Mouse (Mus musculus) kidney, adult 2 months (tissue): ENCODE results near the gene Camk2g. TPM values are rescaled to one million over a fixed set of nuclear protein-coding genes. Genes with fewer than 3 reads are reported as not detected.

Source experiments
- DNase-seq: peaks from one replicate; pipeline ENCODE4 v3.0.0; 2021
- H3K27ac ChIP-seq: fragments of 200-500 bp; 2 replicates; pipeline ENCODE4 v1.5.1; 2012; ENCODE audit warnings: low read depth, low read length, control low read depth, inconsistent platforms; ENCODE audit not compliant: insufficient read depth
- H3K27me3 ChIP-seq: fragments of 200-500 bp; replicated peaks from 2 replicates; pipeline ENCODE4 v1.6.1; 2012; ENCODE audit warnings: mild to moderate bottlenecking, moderate library complexity, low read length, inconsistent platforms; ENCODE audit not compliant: control insufficient read depth, insufficient read depth
- H3K36me3 ChIP-seq: fragments of 200-500 bp; 2 replicates; pipeline ENCODE4 v1.6.1; 2012; ENCODE audit warnings: mild to moderate bottlenecking, moderate library complexity, low read length, inconsistent platforms; ENCODE audit not compliant: control insufficient read depth, insufficient read depth
- H3K4me1 ChIP-seq: fragments of 200-500 bp; 2 replicates; pipeline ENCODE4 v1.6.1; 2011; ENCODE audit warnings: low read length; ENCODE audit not compliant: control insufficient read depth, insufficient read depth
- H3K4me3 ChIP-seq: fragments of 200-500 bp; 2 replicates; pipeline ENCODE4 v1.5.1; 2011; ENCODE audit warnings: mild to moderate bottlenecking, low read depth, low read length, control low read depth; ENCODE audit not compliant: insufficient read depth
- CTCF ChIP-seq: fragments of 200-500 bp; conservative IDR thresholded peaks from 2 replicates; pipeline ENCODE4 v1.5.1; 2011; ENCODE audit warnings: low read depth, mild to moderate bottlenecking, control low read depth, low read length, moderate library complexity, mixed read lengths; ENCODE audit not compliant: insufficient read depth, insufficient read length
- POLR2A ChIP-seq: fragments of 200-500 bp; IDR thresholded peaks from one replicate; pipeline ENCODE4 v1.6.1; 2011; ENCODE audit warnings: low read depth, low read length, control low read depth
- WGBS: fragments of 180-500 bp; shearing (Covaris S2); methylation state at CpG from one replicate; pipeline ENCODE4 v1.1.7; 2018; 5-methylcytosine and 5-hydroxymethylcytosine counted together
- polyA plus RNA-seq: library from polyadenylated mRNA; depleted of rRNA; stranded (reverse); fragments of >200 nt; gene quantifications from 2 replicates; pipeline ENCODE4 v1.2.3, GENCODE M21; 2012; rRNA removed

The Camk2g gene
- polyA plus RNA-seq = 15.4 and 16.0 TPM in 2 replicates

- WGBS = under 1% methylated on average over 71 of the region's 76 CpGs
- peak; percentile 90 for DNase-seq
These were observed at the start of gene Camk2g for GRCm38 (mm10) chr14:20793758-20794531. TSS of gene Camk2g (minus strand) at chr14:20794088.

GRCm38 (mm10) chr14:20842629-20843028 lies 48.7 kb upstream of the Camk2g start:
- 38% methylated on average over 3 of the region's 3 CpGs for WGBS
- peaks cover 32% of the 10 kb centered on the region for H3K36me3 ChIP-seq
- H3K4me3 ChIP-seq = peak overlapping the region; percentile 43
- peak; percentile 60 for DNase-seq
- H3K27ac ChIP-seq = peak overlapping the region; percentile 92
- peaks cover 17% of the 10 kb centered on the region for H3K4me1 ChIP-seq
- TF ChIP-seq CTCF = no peak
- no peak for TF ChIP-seq POLR2A
- H3K27me3 ChIP-seq = no peaks in the 10 kb centered on the region

More at GRCm38 (mm10) chr14:20793758-20794531, at the start of gene Camk2g:
- TF ChIP-seq POLR2A (no peak), CTCF (no peak)
- no peaks in the 10 kb centered on the region for H3K27me3 ChIP-seq
- peaks cover 6% of the 10 kb centered on the region; the same call in 1 of the 2 replicates for H3K4me1 ChIP-seq
- peak within 1 kb of the TSS; percentile 70 for H3K27ac ChIP-seq
- peak within 1 kb of the TSS; percentile 99 for H3K4me3 ChIP-seq
- no peaks in the 10 kb centered on the region for H3K36me3 ChIP-seq

- peaks cover 32% of the 10 kb centered on the region for H3K36me3 ChIP-seq
- peak; percentile 23 for DNase-seq
- H3K27me3 ChIP-seq = no peaks in the 10 kb centered on the region
- peak overlapping the region; percentile 92 for H3K27ac ChIP-seq
- H3K4me1 ChIP-seq = peaks cover 14% of the 10 kb centered on the region
- H3K4me3 ChIP-seq = 0 out of 2 replicates have a peak overlapping the region, but pooled peaks have one; percentile 10
- TF ChIP-seq POLR2A = no peak
- no peak for TF ChIP-seq CTCF
- 68% methylated on average over 2 of the region's 2 CpGs for WGBS
These were observed 47.6 kb upstream of the Camk2g start for GRCm38 (mm10) chr14:20841526-20841925.

GRCm38 (mm10) chr14:20837681-20838080 lies 43.8 kb upstream of the Camk2g start:
- peak overlapping the region; percentile 98 for H3K4me3 ChIP-seq
- H3K27me3 ChIP-seq = no peaks in the 10 kb centered on the region
- DNase-seq = peak; percentile 36
- H3K4me1 ChIP-seq = peaks cover 4% of the 10 kb centered on the region; the same call in 1 of the 2 replicates
- no peak for TF ChIP-seq CTCF
- 47% methylated on average over 7 of the region's 7 CpGs for WGBS
- peaks cover 27% of the 10 kb centered on the region for H3K36me3 ChIP-seq
- H3K27ac ChIP-seq = peak overlapping the region; percentile 97

GRCm38 (mm10) chr14:20836905-20837376 lies 43.1 kb upstream of the Camk2g start:
- 6% methylated on average over 10 of the region's 10 CpGs for WGBS
- TF ChIP-seq CTCF (no peak), POLR2A (no peak)

GRCm38 (mm10) chr14:20836171-20836904 lies 42.5 kb upstream of the Camk2g start, which contains the start of gene Plau:
TSS of gene Plau (plus strand) at chr14:20836660.
- Histone ChIP-seq H3K27me3 (no peaks in the 10 kb centered on the region), H3K27ac (peak within 1 kb of the TSS; percentile 97), H3K4me1 (peaks cover 4% of the 10 kb centered on the region; the same call in 1 of the 2 replicates), H3K4me3 (peak within 1 kb of the TSS; percentile 98), H3K36me3 (peaks cover 20% of the 10 kb centered on the region)
- WGBS = 1% methylated on average over 33 of the region's 33 CpGs
- peak; percentile 94 for DNase-seq
- no peak for TF ChIP-seq CTCF
- peak; percentile 97 for TF ChIP-seq POLR2A

More at GRCm38 (mm10) chr14:20836905-20837376, 43.1 kb upstream of the Camk2g start:
- DNase-seq = no peak
- H3K4me1 ChIP-seq = peaks cover 4% of the 10 kb centered on the region; the same call in 1 of the 2 replicates
- H3K27ac ChIP-seq = peak overlapping the region; percentile 97
- peak overlapping the region; percentile 98 for H3K4me3 ChIP-seq
- H3K36me3 ChIP-seq = peaks cover 21% of the 10 kb centered on the region
- H3K27me3 ChIP-seq = no peaks in the 10 kb centered on the region
